Mouse (Mus musculus) heart, postnatal 0 days (tissue): ENCODE data around the gene Svs3a. TPM values are rescaled to one million over a fixed set of nuclear protein-coding genes. Genes with fewer than 3 reads are reported as not detected.
"Not testable (repeated sequence)": the region's sequence is repeated elsewhere in the genome, so short reads cannot be mapped to it uniquely, and the experiment has no call there.

Experiments used
- ATAC-seq: fragments of 200-750 bp; cut with Nextera tagmentation; 2 replicates; pipeline ENCODE4 v1.8.0; 2017; ENCODE audit warnings: low read depth, moderate number of reproducible peaks, moderate library complexity; ENCODE audit not compliant: insufficient read depth
- DNase-seq: peaks from one replicate; pipeline ENCODE4 v3.0.0-alpha.2; 2016; ENCODE audit warnings: low spot score
- H3K27ac ChIP-seq: fragments of 300-500 bp; sonication (generic); 2 replicates; pipeline ENCODE4 v1.5.1; 2014; ENCODE audit warnings: low read depth, mild to moderate bottlenecking
- H3K27me3 ChIP-seq: fragments of 300-500 bp; sonication (generic); 2 replicates; pipeline ENCODE4 v1.6.1; 2014; ENCODE audit warnings: low read length, mixed read lengths; ENCODE audit not compliant: control insufficient read depth, insufficient read depth
- H3K36me3 ChIP-seq: fragments of 300-500 bp; sonication (generic); replicated peaks from 2 replicates; pipeline ENCODE4 v1.6.1; 2014; ENCODE audit warnings: low read length, mixed read lengths; ENCODE audit not compliant: control insufficient read depth, insufficient read depth
- H3K4me1 ChIP-seq: fragments of 300-500 bp; sonication (generic); 2 replicates; pipeline ENCODE4 v1.6.1; 2014; ENCODE audit warnings: antibody characterized with exemption; ENCODE audit not compliant: control insufficient read depth, insufficient read depth
- H3K4me2 ChIP-seq: fragments of 300-500 bp; sonication (generic); 2 replicates; pipeline ENCODE4 v1.6.1; 2014; ENCODE audit warnings: low read depth, mild to moderate bottlenecking, low read length, moderate library complexity
- H3K4me3 ChIP-seq: fragments of 300-500 bp; sonication (generic); 2 replicates; pipeline ENCODE4 v1.5.1; 2014; ENCODE audit warnings: low read depth, low read length
- H3K9ac ChIP-seq: fragments of 300-500 bp; sonication (generic); replicated peaks from 2 replicates; pipeline ENCODE4 v1.6.1; 2014; ENCODE audit warnings: low read depth, low read length, mixed read lengths
- H3K9me3 ChIP-seq: fragments of 300-500 bp; sonication (generic); replicated peaks from 2 replicates; pipeline ENCODE4 v1.6.1; 2016; ENCODE audit warnings: low read length; ENCODE audit not compliant: control insufficient read depth
- CTCF ChIP-seq: IDR thresholded peaks from 2 replicates; pipeline ENCODE4 v1.5.1; 2016; ENCODE audit warnings: antibody characterized with exemption, control low read depth, low read depth
- EP300 ChIP-seq: IDR thresholded peaks from 2 replicates; pipeline ENCODE4 v1.6.1; 2016; ENCODE audit warnings: antibody characterized with exemption, low read depth
- WGBS: fragments of 180-500 bp; shearing (Covaris S2); extraction: QIAGEN DNeasy Blood & Tissue Kit; methylation state at CpG from one replicate; pipeline ENCODE4 v1.1.7; 2014; 5-methylcytosine and 5-hydroxymethylcytosine counted together
- polyA plus RNA-seq: library from polyadenylated mRNA; unstranded; fragments of >200 nt; fragmentation: Nextera tagmentation; extraction: Ambion mirVana; gene quantifications from 2 replicates; pipeline ENCODE4 v1.2.1, GENCODE M21; 2015
- total RNA-seq: library from RNA; depleted of rRNA; stranded (reverse); fragments of >200 nt; gene quantifications from 2 replicates; pipeline ENCODE4 v1.2.3, GENCODE M21; 2014; ENCODE audit warnings: low replicate concordance; rRNA removed

Gene Svs3a
- total and polyA plus RNA-seq, 2 experiments from 2014 or later = not detected

- no peaks in the 10 kb centered on the region for H3K4me1 ChIP-seq
- no peaks in the 10 kb centered on the region for H3K36me3 ChIP-seq
- H3K27me3 ChIP-seq = no peaks in the 10 kb centered on the region
- no peak overlapping the region for H3K27ac ChIP-seq
- no peak overlapping the region for H3K4me3 ChIP-seq
- 73% methylated on average over 6 of the region's 6 CpGs for WGBS
- no peak overlapping the region for H3K9ac ChIP-seq
- H3K4me2 ChIP-seq = no peak overlapping the region
- H3K9me3 ChIP-seq = no peaks in the 10 kb centered on the region
- ATAC-seq (no peak), DNase-seq (no peak)
- no peak for TF ChIP-seq CTCF
- no peak for TF ChIP-seq EP300
Measured at GRCm38 (mm10) chr2:164320983-164321382, 31.9 kb downstream of the Svs3a start.

- not testable (repeated sequence) for H3K4me1 ChIP-seq, H3K9ac ChIP-seq, H3K27ac ChIP-seq, H3K9me3 ChIP-seq, DNase-seq, ATAC-seq, H3K4me2 ChIP-seq, H3K4me3 ChIP-seq, H3K36me3 ChIP-seq, H3K27me3 ChIP-seq
- WGBS = 32% methylated on average over 3 of the region's 3 CpGs
Measured at GRCm38 (mm10) chr2:164332440-164332839, 43.4 kb downstream of the Svs3a start, which contains the start of gene Svs5. Svs5 (plus strand) TSS chr2:164332740.

Other genes with a start within 250 kb of the Svs3a start
- 16.6 and 19.4 TPM in 2 replicates for gene Stk4, start 218.9 kb upstream of the Svs3a start, total RNA-seq
- gene Stk4, start 218.9 kb upstream of the Svs3a start, polyA plus RNA-seq = 8.6 TPM in 2 replicates
- 46.6 and 58.8 TPM in 2 replicates for gene Tomm34, start 218.1 kb upstream of the Svs3a start, total RNA-seq
- gene Tomm34, start 218.1 kb upstream of the Svs3a start, polyA plus RNA-seq = 34.8 and 35.1 TPM in 2 replicates
- gene Kcns1, start 118.2 kb upstream of the Svs3a start, total RNA-seq = 0.23 TPM in 1 of 2 replicates, not detected in the other
- 0.04 and 0.05 TPM in 2 replicates for gene Kcns1, start 118.2 kb upstream of the Svs3a start, polyA plus RNA-seq
- gene Wfdc5, start 106.5 kb upstream of the Svs3a start, total RNA-seq = not detected in 2 replicates
- gene Wfdc5, start 106.5 kb upstream of the Svs3a start, polyA plus RNA-seq = not detected in 2 replicates
- not detected in 2 replicates for gene Wfdc12, start 98.7 kb upstream of the Svs3a start, total RNA-seq
- gene Wfdc12, start 98.7 kb upstream of the Svs3a start, polyA plus RNA-seq = not detected in 2 replicates
- gene Wfdc15a, start 89.1 kb upstream of the Svs3a start, total RNA-seq = not detected in 2 replicates
- gene Wfdc15a, start 89.1 kb upstream of the Svs3a start, polyA plus RNA-seq = not detected in 2 replicates
- gene Wfdc15b, start 67.6 kb upstream of the Svs3a start, total RNA-seq = not detected in 2 replicates
- not detected in 2 replicates for gene Wfdc15b, start 67.6 kb upstream of the Svs3a start, polyA plus RNA-seq
- not detected in 2 replicates for gene Svs2, start 50.8 kb upstream of the Svs3a start, total RNA-seq
- gene Svs2, start 50.8 kb upstream of the Svs3a start, polyA plus RNA-seq = not detected in 2 replicates
- not detected in 2 replicates for gene Svs3b, start 32.6 kb upstream of the Svs3a start, total RNA-seq
- not detected in 2 replicates for gene Svs3b, start 32.6 kb upstream of the Svs3a start, polyA plus RNA-seq
- not detected in 2 replicates for gene Svs4, start 10.8 kb upstream of the Svs3a start, total RNA-seq
- not detected in 2 replicates for gene Svs4, start 10.8 kb upstream of the Svs3a start, polyA plus RNA-seq
- not detected in 2 replicates for gene Svs6, start 27.5 kb downstream of the Svs3a start, total RNA-seq
- not detected in 2 replicates for gene Svs6, start 27.5 kb downstream of the Svs3a start, polyA plus RNA-seq
- gene Svs5, start 43.5 kb downstream of the Svs3a start, total RNA-seq = not detected in 2 replicates
- gene Svs5, start 43.5 kb downstream of the Svs3a start, polyA plus RNA-seq = not detected in 2 replicates
- gene Slpi, start 99.8 kb downstream of the Svs3a start, total RNA-seq = not detected in 2 replicates
- 2.0 and 3.7 TPM in 2 replicates for gene Slpi, start 99.8 kb downstream of the Svs3a start, polyA plus RNA-seq
- not detected in 2 replicates for gene Rbpjl, start 113.9 kb downstream of the Svs3a start, total RNA-seq
- gene Rbpjl, start 113.9 kb downstream of the Svs3a start, polyA plus RNA-seq = 0.04 and 0.05 TPM in 2 replicates
- gene Matn4, start 115.9 kb downstream of the Svs3a start, total RNA-seq = 1.7 and 3.3 TPM in 2 replicates
- 1.1 and 1.5 TPM in 2 replicates for gene Matn4, start 115.9 kb downstream of the Svs3a start, polyA plus RNA-seq
- gene Sdc4, start 154.6 kb downstream of the Svs3a start, total RNA-seq = 42.2 and 46.5 TPM in 2 replicates
- gene Sdc4, start 154.6 kb downstream of the Svs3a start, polyA plus RNA-seq = 30.4 and 30.7 TPM in 2 replicates
- 71.8 and 87.9 TPM in 2 replicates for gene Sys1, start 167.7 kb downstream of the Svs3a start, total RNA-seq
- 37.6 and 39.1 TPM in 2 replicates for gene Sys1, start 167.7 kb downstream of the Svs3a start, polyA plus RNA-seq
- 6.7 and 34.3 TPM in 2 replicates for gene Gm20458, start 171.7 kb downstream of the Svs3a start, total RNA-seq
- gene Gm20458, start 171.7 kb downstream of the Svs3a start, polyA plus RNA-seq = 15.4 and 15.5 TPM in 2 replicates
- not detected in 2 replicates for gene Trp53tg5, start 184.5 kb downstream of the Svs3a start, total RNA-seq
- gene Trp53tg5, start 184.5 kb downstream of the Svs3a start, polyA plus RNA-seq = not detected in 2 replicates
- gene Dbndd2, start 196.8 kb downstream of the Svs3a start, total RNA-seq = 22.3 and 26.6 TPM in 2 replicates
- gene Dbndd2, start 196.8 kb downstream of the Svs3a start, polyA plus RNA-seq = 16.8 and 16.9 TPM in 2 replicates
- gene Pigt, start 208.3 kb downstream of the Svs3a start, total RNA-seq = 45.0 and 51.0 TPM in 2 replicates
- gene Pigt, start 208.3 kb downstream of the Svs3a start, polyA plus RNA-seq = 30.9 and 32.0 TPM in 2 replicates